1 mouse cellular context compared by ENCODE assay signal in the genomic region with DNA sequence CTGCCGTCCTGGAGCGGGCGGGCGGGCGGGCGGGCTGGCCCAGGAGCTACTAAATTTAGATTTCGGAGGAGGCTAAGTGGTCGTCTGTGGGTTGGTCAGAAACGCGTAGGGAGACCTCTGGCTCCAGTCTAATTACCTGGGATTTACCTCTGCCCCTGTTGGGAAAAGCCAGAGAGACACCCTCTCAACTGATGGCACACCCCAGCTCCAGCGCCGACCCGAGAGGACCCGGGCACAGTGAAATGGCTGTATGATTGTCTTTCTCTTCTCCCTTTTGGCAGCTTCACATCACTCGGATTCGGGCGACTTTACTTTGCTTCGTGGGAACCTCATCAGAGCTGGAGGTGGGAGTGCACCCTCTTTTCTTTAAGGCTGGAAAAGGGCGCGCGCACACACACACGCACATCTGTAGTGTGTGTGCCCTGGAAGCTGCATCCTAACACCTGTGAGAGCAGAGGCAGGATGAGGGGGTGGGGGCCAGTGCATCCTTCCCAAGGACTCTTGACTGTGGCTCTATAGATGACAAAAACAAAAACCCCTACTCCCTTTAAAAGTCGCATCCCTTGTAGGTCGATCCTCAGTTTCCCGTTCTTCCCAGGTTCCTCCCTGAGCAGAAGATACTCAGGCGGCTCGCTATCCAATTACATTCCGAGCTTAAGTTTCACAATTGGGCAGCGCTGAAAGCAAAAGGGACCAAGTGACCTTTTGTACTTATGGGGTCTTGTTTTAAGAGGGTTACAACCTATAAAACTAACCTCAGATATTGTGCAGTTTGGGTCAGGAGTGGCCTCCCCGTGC.
TF ChIP-seq lines count a peak whose summit lies in the region.

No protein-coding gene starts in this region.

TF ChIP-seq in MEL, 35 proteins besides CTCF, POLR2A, EP300 and RAD21:
- no peak for TF ChIP-seq USF1 (IDR thresholded peaks at IDR 0.05; ENCODE audit: low read depth, low read length)
- no peak for TF ChIP-seq KAT2A (conservative IDR thresholded peaks at IDR 0.05; ENCODE audit: low read depth, low read length)
- no peak for TF ChIP-seq NRF1 (IDR thresholded peaks at IDR 0.05; ENCODE audit: insufficient read depth, low read depth, low read length, poor library complexity, severe bottlenecking)
- no peak for TF ChIP-seq SIN3A (IDR thresholded peaks at IDR 0.05; ENCODE audit: low read length)
- TF ChIP-seq TBP (IDR thresholded peaks at IDR 0.05; ENCODE audit: low read depth, low read length) = no peak
- no peak for TF ChIP-seq ZNF384 (IDR thresholded peaks at IDR 0.05; ENCODE audit: low read depth, low read length)
- TF ChIP-seq MAX (IDR thresholded peaks at IDR 0.05; ENCODE audit: low read length) = no peak
